Mouse (Mus musculus) embryonic facial prominence, embryonic 13.5 days (tissue): ENCODE results near the gene Kpna1. TPM values are rescaled to one million over a fixed set of nuclear protein-coding genes. Genes with fewer than 3 reads are reported as not detected.

Experiments used
- ATAC-seq: fragments of 200-750 bp; cut with Nextera tagmentation; 2 replicates; pipeline ENCODE4 v1.8.0; 2017; ENCODE audit warnings: low read depth; ENCODE audit not compliant: insufficient number of reproducible peaks, insufficient read depth, low FRiP score, low TSS enrichment
- H3K27ac ChIP-seq: fragments of 300-500 bp; sonication (generic); 2 replicates; pipeline ENCODE4 v1.5.1; 2015; ENCODE audit warnings: moderate library complexity, mild to moderate bottlenecking, inconsistent platforms
- H3K27me3 ChIP-seq: fragments of 300-500 bp; sonication (generic); 2 replicates; pipeline ENCODE4 v1.6.1; 2015; ENCODE audit warnings: mild to moderate bottlenecking, inconsistent platforms
- H3K36me3 ChIP-seq: fragments of 300-500 bp; sonication (generic); 2 replicates; pipeline ENCODE4 v1.6.1; 2015; ENCODE audit warnings: mild to moderate bottlenecking, inconsistent platforms
- H3K4me1 ChIP-seq: fragments of 300-500 bp; sonication (generic); 2 replicates; pipeline ENCODE4 v1.6.1; 2015; ENCODE audit warnings: inconsistent platforms
- H3K4me2 ChIP-seq: fragments of 300-500 bp; sonication (generic); 2 replicates; pipeline ENCODE4 v1.6.1; 2015; ENCODE audit warnings: moderate library complexity, mild to moderate bottlenecking, inconsistent platforms
- H3K4me3 ChIP-seq: fragments of 300-500 bp; sonication (generic); 2 replicates; pipeline ENCODE4 v1.5.1; 2015; ENCODE audit warnings: mild to moderate bottlenecking, inconsistent platforms
- H3K9ac ChIP-seq: fragments of 300-500 bp; sonication (generic); 2 replicates; pipeline ENCODE4 v1.6.1; 2015; ENCODE audit warnings: mild to moderate bottlenecking, inconsistent platforms
- H3K9me3 ChIP-seq: fragments of 300-500 bp; sonication (generic); 2 replicates; pipeline ENCODE4 v1.6.1; 2016; ENCODE audit warnings: inconsistent platforms
- WGBS: fragments of 180-500 bp; shearing (Covaris S2); methylation state at CpG from one replicate; pipeline ENCODE4 v1.1.7; 2015; ENCODE audit warnings: mixed read lengths; 5-methylcytosine and 5-hydroxymethylcytosine counted together
- polyA plus RNA-seq: library from polyadenylated mRNA; unstranded; fragments of >200 nt; fragmentation: Nextera tagmentation; extraction: Ambion mirVana; gene quantifications from 2 replicates; pipeline ENCODE4 v1.2.1, GENCODE M21; 2015

Gene Kpna1
- polyA plus RNA-seq, 1 experiment from 2014 or later = 38.9 TPM

- Histone ChIP-seq H3K9ac (peak within 1 kb of the TSS; percentile 88), H3K27ac (peak within 1 kb of the TSS; percentile 99), H3K36me3 (peaks cover 8% of the 10 kb centered on the region; the same call in 1 of the 2 replicates), H3K4me2 (peak within 1 kb of the TSS; percentile 69), H3K9me3 (no peaks in the 10 kb centered on the region), H3K27me3 (no peaks in the 10 kb centered on the region), H3K4me3 (peak within 1 kb of the TSS; percentile 82), H3K4me1 (peaks cover 20% of the 10 kb centered on the region)
- WGBS = under 1% methylated on average over 81 of the region's 81 CpGs
- peak; percentile 96 for ATAC-seq
Observed at GRCm38 (mm10) chr16:36071450-36072379, 93.2 kb downstream of the Kpna1 start, which contains the start of the genes Fam162a and Ccdc58. TSS of gene Fam162a (minus strand) at chr16:36071594. TSS of gene Ccdc58 (plus strand) at chr16:36071685.

GRCm38 (mm10) chr16:36072410-36073011, 94.0 kb downstream of the Kpna1 start:
- 30% methylated on average over 8 of the region's 8 CpGs for WGBS
- H3K4me2 ChIP-seq = peak overlapping the region; percentile 69
- peak overlapping the region; percentile 99 for H3K27ac ChIP-seq
- H3K9me3 ChIP-seq = no peaks in the 10 kb centered on the region
- ATAC-seq = no peak
- H3K36me3 ChIP-seq = peaks cover 4% of the 10 kb centered on the region; the same call in 1 of the 2 replicates
- H3K4me1 ChIP-seq = peaks cover 20% of the 10 kb centered on the region
- peak overlapping the region; percentile 88 for H3K9ac ChIP-seq
- peak overlapping the region; percentile 82 for H3K4me3 ChIP-seq
- no peaks in the 10 kb centered on the region for H3K27me3 ChIP-seq

DNA sequence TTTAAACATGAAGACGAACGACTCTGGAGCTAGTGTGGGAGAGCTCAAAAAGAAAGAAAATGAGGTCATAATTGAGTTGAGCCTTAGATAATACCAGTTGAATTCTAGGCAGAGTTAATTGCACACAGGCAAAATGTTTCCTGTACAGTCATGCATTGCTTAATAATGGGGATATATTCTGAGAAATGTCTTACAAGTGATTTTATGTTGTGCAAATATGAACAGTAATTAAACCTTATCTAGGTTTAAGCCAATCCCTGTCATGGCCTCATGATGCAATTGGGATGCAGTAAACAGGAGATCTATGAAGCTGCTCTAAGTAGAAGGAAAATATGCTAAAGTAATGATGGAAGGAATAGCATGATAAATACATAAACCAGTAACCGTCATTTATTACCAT, 96.2 kb downstream of the Kpna1 start:
- peaks cover 7% of the 10 kb centered on the region for H3K4me1 ChIP-seq
- ATAC-seq = no peak

GRCm38 (mm10) chr16:36079916-36080315, 101.4 kb downstream of the Kpna1 start:
- ATAC-seq = no peak
- no peak overlapping the region for H3K9ac ChIP-seq
- no peak overlapping the region for H3K4me2 ChIP-seq
- H3K9me3 ChIP-seq = no peaks in the 10 kb centered on the region
- 94% methylated on average over 3 of the region's 3 CpGs for WGBS
- H3K27me3 ChIP-seq = no peaks in the 10 kb centered on the region
- H3K27ac ChIP-seq = no peak overlapping the region
- H3K4me1 ChIP-seq = no peaks in the 10 kb centered on the region
- peaks cover 16% of the 10 kb centered on the region for H3K36me3 ChIP-seq
- H3K4me3 ChIP-seq = no peak overlapping the region

More for the DNA sequence above, 96.2 kb downstream of the Kpna1 start:
- Histone ChIP-seq H3K9me3 (no peaks in the 10 kb centered on the region), H3K27me3 (no peaks in the 10 kb centered on the region), H3K4me3 (no peak overlapping the region), H3K4me2 (no peak overlapping the region), H3K27ac (no peak overlapping the region), H3K9ac (no peak overlapping the region), H3K36me3 (no peaks in the 10 kb centered on the region)
- WGBS = 89% methylated on average over 3 of the region's 3 CpGs

Other genes starting within 250 kb of the Kpna1 start
- 16.5 and 16.8 TPM in 2 replicates for gene Dirc2, start 209.4 kb upstream of the Kpna1 start, polyA plus RNA-seq
- 18.0 and 18.4 TPM in 2 replicates for gene Hspbap1, start 208.4 kb upstream of the Kpna1 start, polyA plus RNA-seq
- gene Parp14, start 107.2 kb upstream of the Kpna1 start, polyA plus RNA-seq = 0.55 and 0.96 TPM in 2 replicates
- 3.3 and 5.1 TPM in 2 replicates for gene Parp9, start 40.3 kb upstream of the Kpna1 start, polyA plus RNA-seq
- gene Dtx3l, start 39.6 kb upstream of the Kpna1 start, polyA plus RNA-seq = 2.1 and 3.5 TPM in 2 replicates
- 14.0 and 14.9 TPM in 2 replicates for gene Wdr5b, start 62.4 kb downstream of the Kpna1 start, polyA plus RNA-seq
- 445 and 482 TPM in 2 replicates for gene Fam162a, start 92.8 kb downstream of the Kpna1 start, polyA plus RNA-seq
- 96.1 and 114 TPM in 2 replicates for gene Ccdc58, start 92.9 kb downstream of the Kpna1 start, polyA plus RNA-seq
- 0.55 TPM in 1 of 2 replicates, not detected in the other for gene Csta1, start 152.5 kb downstream of the Kpna1 start, polyA plus RNA-seq
- 1.0 TPM in 1 of 2 replicates, not detected in the other for gene Stfa2l1, start 178.1 kb downstream of the Kpna1 start, polyA plus RNA-seq
- gene Gm5483, start 205.5 kb downstream of the Kpna1 start, polyA plus RNA-seq = 0.80 and 1.3 TPM in 2 replicates
- gene Gm5416, start 231.7 kb downstream of the Kpna1 start, polyA plus RNA-seq = not detected in 2 replicates
- gene 2010005H15Rik, start 242.7 kb downstream of the Kpna1 start, polyA plus RNA-seq = 0.35 and 0.83 TPM in 2 replicates